Mouse (Mus musculus): ENCODE results near the gene Prkn. TPM values are rescaled to one million over a fixed set of nuclear protein-coding genes. Genes with fewer than 3 reads are reported as not detected.
A peak's percentile ranks its signal among the peaks of the same experiment; 100 is the strongest.

Gene Prkn
- total RNA-seq, 2 experiments from 2014 or later, result 12.7 to 15.9 TPM

DNA sequence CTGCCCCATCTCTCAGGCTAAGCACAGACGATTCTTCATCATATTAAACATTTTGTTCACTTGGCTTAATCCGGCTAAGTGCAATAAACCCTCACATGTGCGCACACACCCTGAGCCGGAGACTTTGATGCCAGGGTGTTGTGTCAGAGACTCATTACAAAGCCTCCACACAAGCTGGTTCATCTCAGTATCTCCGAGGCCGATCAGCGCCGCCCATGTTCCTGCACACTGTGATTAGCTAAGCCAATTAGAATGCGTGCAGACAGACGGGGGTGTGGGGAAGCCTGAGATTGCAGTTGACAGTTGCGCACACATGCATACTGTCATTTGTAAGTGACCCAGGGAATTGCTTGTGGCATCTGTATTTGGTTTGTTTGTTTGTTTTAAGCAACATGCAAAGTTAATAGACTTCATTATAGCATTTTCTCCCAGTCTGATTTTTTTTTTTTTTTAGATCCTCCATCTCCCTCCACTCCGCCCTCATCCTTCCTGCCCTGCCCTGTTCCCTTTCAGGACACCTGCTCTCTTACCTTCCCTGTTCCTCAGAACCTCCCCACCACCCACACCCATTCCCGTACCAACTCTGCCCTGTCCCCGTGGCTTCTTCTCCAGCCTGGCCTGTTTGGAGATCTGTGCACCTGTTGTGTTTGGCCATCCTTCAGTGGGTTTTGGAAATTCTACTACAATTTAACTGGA is 1202.5 kb downstream of the Prkn start:
- DNase-seq, result no peak

DNA sequence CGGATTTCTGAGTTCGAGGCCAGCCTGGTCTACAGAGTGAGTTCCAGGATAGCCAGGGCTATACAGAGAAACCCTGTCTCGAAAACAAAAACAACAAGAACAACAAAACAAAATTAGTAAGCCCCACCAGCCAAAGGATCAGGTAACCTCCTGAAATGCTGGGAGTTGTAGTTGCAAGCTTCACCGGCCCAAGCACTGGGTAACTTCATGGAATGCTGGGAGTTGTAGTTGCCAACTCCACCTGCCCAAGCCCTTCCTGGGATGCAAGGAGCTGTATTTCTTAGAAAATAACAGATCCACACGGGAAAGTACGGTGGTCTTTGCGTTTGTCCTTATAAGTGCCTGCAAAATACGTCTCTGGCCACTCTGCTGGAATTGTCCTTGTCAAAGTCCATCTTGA is 1204.0 kb downstream of the Prkn start:
- DNase-seq, result no peak

DNA sequence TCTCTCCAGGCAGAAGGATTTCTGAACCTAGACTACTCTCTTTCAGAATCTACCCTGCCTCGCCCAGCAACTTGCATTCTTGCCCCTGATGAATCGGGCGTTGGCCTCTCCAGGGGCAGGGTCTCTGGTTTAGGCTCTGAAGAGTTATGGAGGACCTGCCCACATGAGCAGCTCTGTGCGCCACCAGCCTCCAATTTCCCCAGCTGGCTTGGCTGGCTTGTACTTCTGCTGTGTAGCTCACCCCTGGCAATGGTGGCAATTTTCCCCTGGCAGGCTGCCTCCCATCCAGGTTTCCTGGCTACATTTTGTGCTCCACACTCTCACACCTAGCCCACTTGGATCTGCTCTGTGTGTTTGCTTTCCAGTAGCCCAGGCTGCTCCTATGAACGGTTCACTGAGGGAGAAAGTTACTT is 1205.7 kb downstream of the Prkn start:
- DNase-seq, result peak; percentile 70

DNA sequence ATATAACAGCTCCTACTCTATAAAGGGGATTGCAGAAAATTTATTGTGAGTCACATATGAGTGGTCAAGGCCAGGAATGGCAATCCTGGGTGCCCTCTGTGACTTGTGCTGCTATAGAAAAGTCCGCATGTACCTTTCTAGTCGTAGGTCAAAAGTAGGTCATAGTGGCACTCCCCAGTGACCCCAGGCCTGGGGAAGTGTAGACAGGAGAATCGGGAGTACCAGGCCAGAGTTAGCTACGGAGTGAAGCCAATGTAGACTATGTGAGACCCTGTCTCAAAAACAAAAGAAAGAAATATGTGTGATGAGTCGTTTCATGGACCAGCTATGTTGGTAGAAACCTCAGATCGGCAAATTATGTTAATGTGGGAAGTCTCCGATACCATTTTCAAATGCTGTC is 1206.8 kb downstream of the Prkn start:
- no peak for DNase-seq

DNA sequence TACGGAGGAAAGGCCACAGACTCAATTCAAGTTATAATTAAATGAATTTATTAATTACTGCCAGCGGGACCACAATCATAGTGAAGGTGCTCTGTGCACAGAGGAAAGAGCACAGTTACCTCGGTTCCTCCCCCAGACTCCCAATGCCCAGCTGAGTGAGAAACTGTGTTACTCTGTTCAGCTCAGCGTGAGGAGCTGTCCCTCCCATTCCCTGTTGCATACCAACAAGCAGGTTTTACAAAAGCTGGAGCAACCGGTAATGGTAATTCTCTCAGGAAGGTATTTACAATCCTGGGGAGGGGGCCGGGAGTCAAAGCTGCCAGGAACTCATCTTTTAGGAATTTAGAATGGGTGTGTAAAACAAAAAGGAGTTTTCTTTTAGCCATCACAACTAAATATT is 1207.3 kb downstream of the Prkn start:
- DNase-seq, result no peak

DNA sequence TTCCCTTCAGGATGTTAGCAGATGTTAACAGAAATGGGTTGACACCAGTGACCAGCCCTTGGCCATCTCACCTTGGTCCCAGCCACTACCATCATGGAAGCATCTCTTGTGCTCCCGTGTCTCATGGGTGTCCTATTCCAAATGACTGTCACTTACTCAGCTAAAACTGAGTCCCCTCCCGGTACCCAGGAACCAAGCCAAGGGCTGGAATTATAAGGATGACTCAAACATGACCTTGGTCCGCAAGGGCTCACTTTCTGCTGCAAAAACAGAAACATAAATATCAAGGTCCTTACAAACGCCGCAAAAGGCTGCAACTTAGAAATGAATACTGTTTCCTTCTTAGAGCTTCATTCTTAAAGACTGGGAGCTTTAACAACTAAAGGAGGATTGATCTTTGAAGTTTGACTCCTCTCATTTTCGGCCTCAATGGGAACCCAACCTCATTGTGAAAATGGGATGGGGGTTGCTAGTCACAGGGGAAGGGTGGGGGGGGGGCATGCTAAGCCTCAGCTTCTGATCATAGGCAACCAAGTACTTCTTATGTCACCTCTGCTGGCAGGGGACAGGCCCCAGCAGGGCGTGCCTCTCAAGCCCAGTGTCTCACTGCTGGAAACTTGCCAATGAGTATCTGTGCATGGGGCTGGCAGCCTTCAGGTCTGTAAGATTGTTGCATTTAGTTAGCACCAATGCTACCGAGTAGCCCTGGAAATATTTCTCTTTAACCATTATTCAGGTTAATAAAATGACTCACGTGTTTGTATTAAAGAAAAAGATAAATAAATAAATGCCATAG is 1208.7 kb downstream of the Prkn start:
- no peak for DNase-seq

DNA sequence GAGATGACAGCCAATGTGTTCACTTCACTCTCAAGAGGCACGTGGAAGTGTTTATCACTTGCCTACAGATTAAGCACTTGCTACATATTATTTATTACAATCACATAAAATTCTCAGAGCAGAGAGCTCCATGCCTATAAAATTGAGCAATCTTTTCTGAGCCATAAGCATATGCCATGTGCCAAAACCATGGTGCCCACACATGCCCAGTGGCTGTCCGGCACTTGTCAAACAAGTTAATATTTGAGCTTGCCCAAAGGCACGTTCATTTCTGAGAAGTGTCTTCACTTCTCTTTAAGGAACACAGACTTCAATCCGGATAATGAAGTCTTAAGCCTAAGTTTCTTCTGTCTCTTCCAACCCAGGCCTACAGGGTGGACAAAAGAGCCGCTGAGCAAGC is 1210.1 kb downstream of the Prkn start:
- DNase-seq, result no peak

DNA sequence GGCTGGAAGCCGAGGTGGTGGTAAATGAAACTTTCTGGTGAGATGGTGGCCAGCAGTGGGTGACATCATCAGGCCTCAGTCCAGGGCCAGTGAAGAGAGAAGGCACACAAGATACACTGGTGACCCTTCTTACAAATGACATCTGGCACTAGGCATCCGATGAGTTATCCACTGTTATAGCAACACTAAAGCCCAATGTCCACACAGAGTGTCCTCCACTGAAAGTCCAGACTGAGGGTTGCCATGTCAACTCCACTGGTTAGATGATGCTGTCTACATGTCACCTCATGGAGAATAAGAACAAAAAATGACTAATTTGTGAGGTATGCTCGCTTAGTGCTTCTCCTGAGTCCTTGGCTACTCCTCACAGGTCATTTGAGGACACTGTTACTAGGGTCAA is 1210.8 kb downstream of the Prkn start:
- DNase-seq, result no peak

DNA sequence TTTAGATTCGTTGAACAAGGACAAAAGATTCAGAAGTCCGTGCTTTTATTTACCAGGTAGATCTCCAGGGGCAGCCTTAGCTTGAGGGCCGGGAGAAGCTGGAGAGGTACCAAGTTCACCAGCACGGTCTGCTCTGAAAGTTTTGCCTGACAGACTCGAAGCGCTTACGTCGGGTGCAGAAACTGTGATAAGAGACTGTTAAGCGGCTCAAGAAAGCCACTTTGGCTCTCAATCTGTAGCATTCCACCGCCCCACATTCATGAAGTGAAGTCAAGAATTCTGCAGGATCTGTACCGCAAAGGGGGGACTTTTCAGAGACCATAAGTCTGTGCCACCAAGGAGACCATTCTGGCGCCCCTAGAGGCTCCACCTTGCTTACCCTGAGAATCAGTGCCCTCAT is 1212.5 kb downstream of the Prkn start:
- no peak for DNase-seq

DNA sequence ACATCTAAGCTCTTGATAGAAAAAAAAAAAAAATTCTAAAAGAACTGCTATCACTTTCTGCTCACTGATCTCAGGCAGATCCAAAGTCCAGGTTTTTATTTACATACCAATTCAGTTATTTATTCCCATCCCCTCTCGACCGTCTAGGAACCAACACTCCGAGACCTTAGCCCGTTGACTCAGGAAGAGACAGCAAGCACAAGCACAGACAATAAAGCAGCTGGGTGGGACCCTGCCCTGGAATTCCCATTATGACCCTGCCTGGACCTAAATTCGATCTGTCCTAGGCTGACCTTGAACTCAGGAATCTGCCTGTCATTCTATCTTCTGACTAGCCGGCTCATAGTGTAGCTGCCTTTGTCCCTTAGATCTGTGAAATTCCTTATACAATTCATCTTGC is 1218.9 kb downstream of the Prkn start:
- no peak for DNase-seq

DNA sequence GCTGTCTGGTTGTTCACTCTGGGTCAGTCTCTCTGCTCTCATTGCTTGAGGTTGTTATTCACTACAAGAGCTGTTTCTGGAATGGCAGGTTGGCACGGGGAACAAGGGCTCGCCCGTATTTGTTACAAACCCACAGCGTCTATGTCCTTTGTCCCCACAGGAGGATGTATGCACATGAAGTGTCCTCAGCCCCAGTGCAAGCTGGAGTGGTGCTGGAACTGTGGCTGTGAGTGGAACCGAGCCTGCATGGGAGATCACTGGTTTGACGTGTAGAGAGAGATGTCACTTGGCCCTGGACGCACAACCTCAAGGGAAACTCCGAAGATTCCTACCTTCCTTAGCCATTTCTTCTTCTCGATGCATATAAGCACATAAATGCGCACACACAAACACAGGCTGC is 1221.2 kb downstream of the Prkn start:
- no peak for DNase-seq

DNA sequence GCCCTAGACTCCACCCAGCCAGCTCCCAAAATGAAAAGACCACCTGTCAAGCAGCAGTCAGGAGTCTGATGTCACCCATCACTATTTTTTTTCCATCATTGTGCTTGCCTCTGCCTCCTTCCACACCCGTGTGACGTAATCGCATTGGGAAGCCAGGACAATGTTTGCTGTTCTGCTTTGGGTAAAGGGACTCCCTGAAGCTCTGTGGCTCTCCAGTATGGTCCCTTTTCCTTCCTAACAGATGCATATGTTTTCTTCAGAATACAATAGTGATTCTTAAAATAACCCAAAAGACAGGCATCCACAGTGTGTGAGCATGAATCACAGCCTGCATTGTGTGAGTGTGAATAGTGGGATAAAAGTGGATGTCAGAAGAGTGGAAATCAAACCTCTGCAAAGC is 1222.7 kb downstream of the Prkn start:
- DNase-seq, result no peak

DNA sequence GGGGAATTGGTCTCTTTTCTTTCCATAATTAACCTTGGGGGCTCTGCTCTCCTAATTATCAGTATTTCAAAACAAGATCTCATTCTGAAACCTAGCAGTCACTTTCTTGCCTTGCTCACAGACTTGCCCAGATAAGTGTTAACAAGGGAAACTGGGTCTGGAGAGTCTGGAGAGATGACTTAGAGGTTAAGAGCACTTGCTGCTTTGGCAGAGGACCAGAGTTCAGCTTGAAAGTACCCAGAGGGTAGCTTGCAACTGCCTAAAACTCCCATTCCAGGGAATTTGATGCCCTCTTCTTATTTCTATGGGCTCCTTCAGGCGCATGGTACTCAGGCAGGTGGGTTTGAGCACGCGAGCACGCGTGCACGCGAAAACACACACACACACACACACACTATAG is 1223.3 kb downstream of the Prkn start:
- DNase-seq, result no peak

DNA sequence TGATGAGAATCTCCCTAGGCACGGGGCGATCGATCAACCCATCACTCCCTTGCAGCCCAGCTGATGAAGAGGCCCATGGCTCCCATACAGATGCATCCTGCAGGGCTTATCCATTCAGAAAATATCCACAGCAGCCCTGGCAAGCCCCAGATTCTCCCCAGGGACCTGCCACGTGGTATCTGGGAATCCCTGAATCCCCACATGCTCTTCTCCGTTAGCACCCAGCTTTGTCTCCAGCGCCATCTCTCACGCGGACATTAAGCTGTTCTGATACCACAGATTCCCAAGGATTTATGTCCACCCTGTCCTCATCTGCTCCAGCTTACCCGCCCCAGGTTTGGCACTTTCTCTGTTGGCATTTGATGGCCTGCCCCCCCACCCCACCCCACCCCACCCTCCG is 1225.9 kb downstream of the Prkn start:
- no peak for DNase-seq

DNA sequence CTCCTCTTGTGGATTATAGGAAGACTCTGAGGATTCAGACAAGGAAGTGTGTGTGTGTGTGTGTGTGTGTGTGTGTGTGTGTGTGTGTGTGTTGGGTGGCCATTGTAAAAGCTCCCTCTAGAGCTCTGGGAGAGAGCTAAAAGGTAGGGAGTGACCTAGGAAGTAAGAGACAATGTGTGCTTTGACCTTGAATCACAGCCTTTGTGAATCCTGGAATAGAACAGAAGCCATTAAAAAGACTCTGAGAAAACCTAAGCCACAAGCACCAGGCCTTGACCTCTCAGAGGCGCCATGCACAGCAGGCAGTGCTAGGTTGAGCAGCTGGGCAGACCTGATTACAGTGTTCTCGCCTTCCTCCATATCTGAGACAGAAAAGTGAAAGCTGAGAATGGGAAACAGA is 1236.6 kb downstream of the Prkn start:
- DNase-seq, result no peak

DNA sequence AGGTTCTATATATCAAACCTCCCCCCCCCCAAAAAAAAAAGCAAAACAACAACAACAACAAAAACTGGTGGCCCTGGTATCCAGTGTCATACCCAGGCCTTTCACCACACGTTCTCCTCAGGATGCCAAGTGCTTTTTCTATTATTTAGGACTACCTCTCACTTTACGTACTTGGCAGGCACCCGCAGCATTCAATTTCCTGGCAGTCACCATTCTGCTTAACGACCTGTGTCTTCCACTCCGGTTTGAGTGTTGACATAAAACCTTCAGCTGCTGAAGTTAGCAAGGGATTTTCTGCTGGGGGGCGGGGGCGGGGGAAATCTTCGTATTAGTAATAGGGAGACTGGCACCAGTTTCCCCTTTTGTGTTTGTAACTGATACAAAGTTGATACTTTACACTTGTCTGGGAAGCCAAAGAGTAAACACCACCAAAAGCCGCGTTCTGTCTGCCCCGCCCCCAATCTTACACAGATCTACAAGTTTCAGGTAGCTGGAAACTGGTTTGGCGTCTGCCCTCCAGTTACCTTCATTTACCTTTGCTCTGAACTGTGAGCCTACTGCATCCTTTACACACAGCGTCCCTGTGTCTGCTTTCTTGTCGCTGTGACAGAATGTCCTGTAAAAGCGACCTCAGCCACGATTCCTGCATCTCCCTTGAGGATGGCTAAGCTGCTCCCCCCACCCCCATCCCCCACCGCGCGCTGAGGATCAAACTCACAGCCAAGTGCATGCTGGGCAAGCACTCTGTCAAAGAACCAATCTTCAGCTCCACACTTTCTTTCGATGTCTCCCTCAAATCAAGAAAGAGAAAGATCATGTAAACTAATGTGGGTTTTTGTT is 1240.7 kb downstream of the Prkn start:
- DNase-seq, result no peak

DNA sequence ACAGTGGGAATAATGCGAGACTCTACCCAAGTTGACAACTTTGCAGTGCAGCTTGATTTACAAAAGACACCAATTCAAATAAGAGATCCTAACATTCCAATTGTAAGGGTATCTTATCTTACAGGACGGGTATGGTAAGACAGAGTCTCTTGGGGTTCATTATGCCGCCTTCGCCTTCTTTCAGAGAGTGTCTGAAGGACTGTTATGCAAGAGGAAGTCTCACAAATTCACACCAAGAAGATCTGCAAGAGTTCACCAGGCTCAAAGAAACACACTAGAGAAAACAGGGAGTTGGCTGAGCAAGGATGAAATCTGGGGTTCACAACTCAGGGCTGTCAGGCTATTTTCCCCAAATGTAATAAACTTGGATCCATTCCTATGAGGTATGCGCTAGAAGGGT is 1242.0 kb downstream of the Prkn start:
- DNase-seq, result no peak

DNA sequence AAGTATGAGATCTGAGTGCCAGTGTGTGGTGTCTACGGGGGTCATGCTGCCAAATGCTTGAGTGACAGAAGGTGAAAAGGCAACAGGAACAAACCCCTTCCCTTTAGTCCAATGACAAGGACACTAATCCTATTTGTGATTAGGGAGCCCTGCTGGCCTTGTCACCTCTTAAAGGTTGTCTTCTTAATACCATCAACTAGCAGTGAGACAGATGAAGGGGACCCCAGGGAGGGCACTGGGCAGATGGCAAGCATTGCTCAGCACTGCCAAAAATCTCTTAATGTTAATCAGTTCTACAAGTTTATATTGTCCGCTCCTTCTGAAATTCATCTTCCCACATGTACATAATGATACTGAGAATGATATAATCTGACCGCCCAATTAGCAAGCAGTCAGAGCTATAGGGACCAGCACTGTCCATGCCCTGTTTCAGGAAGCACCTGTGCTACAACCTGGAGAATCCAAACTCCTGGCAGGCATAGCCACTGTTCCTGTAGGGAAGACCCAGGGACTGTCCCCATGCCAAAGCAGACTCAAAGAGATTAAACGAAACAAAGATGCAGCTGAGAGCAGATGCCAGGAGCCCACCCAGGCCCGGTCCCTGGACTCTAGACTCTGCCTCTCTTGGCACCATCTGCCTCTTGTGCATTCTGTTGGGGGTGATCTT is 1250.2 kb downstream of the Prkn start:
- DNase-seq, result no peak

DNA sequence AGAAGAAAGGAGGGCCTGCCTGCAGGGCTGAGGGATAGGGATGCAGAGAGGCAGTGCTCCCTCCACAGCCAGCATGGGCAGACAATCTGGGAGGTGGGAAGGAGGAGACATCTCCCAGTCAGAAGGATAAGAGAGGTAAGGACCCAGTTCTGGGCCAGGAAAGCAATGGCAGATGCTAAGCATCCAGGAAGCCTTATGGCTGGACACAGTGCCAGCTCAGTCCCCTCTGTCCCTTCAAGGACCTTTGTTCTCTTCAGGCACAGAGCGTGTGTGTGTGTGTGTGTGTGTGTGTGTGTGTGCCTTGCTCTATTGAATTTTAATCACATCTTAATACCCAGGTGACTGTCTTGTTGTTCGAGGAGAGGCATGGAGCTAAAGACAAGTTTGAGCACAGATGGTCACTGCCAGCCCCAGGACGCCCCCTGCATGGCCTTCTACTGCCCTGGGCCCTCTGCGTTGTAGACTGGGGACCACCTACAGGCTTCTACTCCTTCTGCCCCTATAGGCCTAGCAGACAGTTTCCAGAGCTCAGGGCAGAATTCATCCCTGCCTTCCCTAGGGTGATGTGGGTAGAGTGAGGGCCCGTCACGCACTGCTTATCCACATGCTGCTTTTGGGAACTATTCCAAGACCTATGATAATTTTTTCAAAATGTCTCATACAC is 1252.8 kb downstream of the Prkn start:
- DNase-seq, result no peak

DNA sequence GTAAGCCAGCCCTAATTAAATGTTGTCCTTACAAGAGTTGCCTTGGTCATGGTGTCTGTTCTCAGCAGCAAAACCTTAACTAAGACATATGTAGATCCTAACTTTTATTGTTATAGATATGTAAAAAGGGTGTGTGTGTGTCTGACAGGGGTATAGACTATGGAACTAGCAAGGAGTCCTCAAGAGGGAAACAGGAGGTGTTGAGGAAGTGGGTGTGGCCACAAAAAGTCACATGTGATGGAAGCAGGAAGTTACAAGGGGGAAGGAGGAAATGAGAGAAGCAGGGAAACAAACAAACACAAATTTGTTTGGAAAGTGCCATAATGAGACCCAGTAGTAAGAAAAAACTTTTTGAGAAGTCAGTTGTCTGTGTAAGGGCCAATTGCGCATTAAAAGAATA is 1253.8 kb downstream of the Prkn start:
- DNase-seq, result no peak

DNA sequence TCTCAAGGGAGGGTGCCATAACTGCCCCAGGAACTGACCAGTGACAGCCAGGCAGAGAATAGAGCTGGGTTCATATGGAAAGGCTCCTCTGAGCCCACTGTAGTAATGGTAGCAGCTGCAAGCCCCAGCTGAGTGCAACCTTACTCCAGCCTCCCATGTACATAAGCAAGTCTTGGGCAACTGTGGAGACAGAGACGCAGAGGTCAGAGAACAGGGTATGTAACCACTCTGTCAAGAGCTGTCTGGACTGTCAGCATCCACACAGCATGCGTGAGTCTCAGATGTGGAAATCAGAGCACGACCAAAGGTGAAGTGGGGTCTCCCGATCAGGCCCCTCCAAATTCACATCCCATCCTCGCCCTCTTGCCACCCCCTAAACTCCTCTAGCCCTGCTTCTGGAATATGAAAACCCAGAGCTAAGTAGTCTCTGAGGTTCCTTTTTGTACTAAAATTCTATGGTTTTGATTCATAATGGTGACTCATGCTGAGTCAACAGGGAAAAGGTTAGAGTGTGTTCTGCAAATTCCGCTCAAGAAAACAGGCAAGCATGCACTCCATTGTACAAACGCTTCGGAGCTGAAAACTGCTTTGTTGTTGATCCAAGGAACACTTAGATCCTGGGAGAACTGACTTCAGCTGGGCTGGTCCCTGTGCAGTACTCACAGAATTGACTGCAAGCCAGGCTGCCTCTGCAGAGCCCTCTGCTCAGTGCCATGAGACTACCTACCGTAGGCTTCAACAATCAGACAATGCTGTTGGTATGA is 1254.8 kb downstream of the Prkn start:
- no peak for DNase-seq

Data from gastrocnemius, postnatal 10 days (tissue).